Mouse (Mus musculus): Measurements from ENCODE around the gene Bud13. TPM values are rescaled to one million over a fixed set of nuclear protein-coding genes. Genes with fewer than 3 reads are reported as not detected.
"Not testable (repeated sequence)": the region's sequence is repeated elsewhere in the genome, so short reads cannot be mapped to it uniquely, and the experiment has no call there.

Gene Bud13
- total RNA-seq, 2 experiments from 2014 or later = 7.4 to 7.7 TPM

- DNase-seq = peak; percentile 87 to 90
- intact Hi-C loops (cut with DNase I) = loop anchor here (5.0 kb wide), 1 partner anchor 366 kb away; the partner anchor contains the start of genes Pcsk7 and Rnf214
Observed at GRCm38 (mm10) chr9:46272677-46273454, 9.9 kb upstream of the Bud13 start, which contains the start of gene Zpr1. Gene Zpr1 (plus strand): TSS chr9:46273064.

GRCm38 (mm10) chr9:46274494-46274893 is 8.3 kb upstream of the Bud13 start:
- intact Hi-C loops (cut with DNase I) = loop anchor here (5.0 kb wide), 1 partner anchor 367 kb away; the partner anchor contains the start of genes Pcsk7 and Rnf214
- DNase-seq = no peak

- intact Hi-C loops (cut with DNase I) = no loop called here
- no peak for DNase-seq
Observed at GRCm38 (mm10) chr9:46298381-46298780, 15.6 kb downstream of the Bud13 start.

GRCm38 (mm10) chr9:46302142-46302541 is 19.3 kb downstream of the Bud13 start:
- intact Hi-C loops (cut with DNase I) = no loop called here

GRCm38 (mm10) chr9:46309121-46309520 is 26.3 kb downstream of the Bud13 start:
- DNase-seq = peak in 1 of 2 experiments; percentile 7
- intact Hi-C loops (cut with DNase I) = no loop called here

More at GRCm38 (mm10) chr9:46302142-46302541, 19.3 kb downstream of the Bud13 start:
- peak; percentile 41 to 71 for DNase-seq

- DNase-seq = peak; percentile 67 to 78
- intact Hi-C loops (cut with DNase I) = loop anchor here (10.0 kb wide), 1 partner anchor 310 kb away; no protein-coding TSS in a partner anchor
Observed at GRCm38 (mm10) chr9:46314507-46314906, 31.7 kb downstream of the Bud13 start.

GRCm38 (mm10) chr9:46314921-46315320 is 32.1 kb downstream of the Bud13 start:
- intact Hi-C loops (cut with DNase I) = loop anchor here (10.0 kb wide), 1 partner anchor 310 kb away; no protein-coding TSS in a partner anchor
- DNase-seq = no peak

- intact Hi-C loops (cut with DNase I) = loop anchor here (10.0 kb wide), 1 partner anchor 311 kb away; no protein-coding TSS in a partner anchor
- no peak for DNase-seq
Observed at GRCm38 (mm10) chr9:46315807-46316365, 33.1 kb downstream of the Bud13 start.

- no peak for DNase-seq
- intact Hi-C loops (cut with DNase I) = loop anchor here (10.0 kb wide), 1 partner anchor 312 kb away; no protein-coding TSS in a partner anchor
Observed at GRCm38 (mm10) chr9:46316388-46316787, 33.6 kb downstream of the Bud13 start.

- intact Hi-C loops (cut with DNase I) = loop anchor here (10.0 kb wide), 1 partner anchor 312 kb away; no protein-coding TSS in a partner anchor
Observed at GRCm38 (mm10) chr9:46316909-46317308, 34.1 kb downstream of the Bud13 start.

GRCm38 (mm10) chr9:46317957-46318356 is 35.1 kb downstream of the Bud13 start:
- DNase-seq = no peak
- intact Hi-C loops (cut with DNase I) = loop anchor here (10.0 kb wide), 1 partner anchor 313 kb away; no protein-coding TSS in a partner anchor

More at GRCm38 (mm10) chr9:46316909-46317308, 34.1 kb downstream of the Bud13 start:
- no peak for DNase-seq

- DNase-seq = not testable (repeated sequence)
- intact Hi-C loops (cut with DNase I) = loop anchor here (10.0 kb wide), 1 partner anchor 315 kb away; no protein-coding TSS in a partner anchor
Observed at GRCm38 (mm10) chr9:46319886-46320285, 37.1 kb downstream of the Bud13 start, which contains the start of gene 4931429L15Rik. Gene 4931429L15Rik (minus strand): TSS chr9:46319986.

GRCm38 (mm10) chr9:46320461-46320860 is 37.7 kb downstream of the Bud13 start:
- intact Hi-C loops (cut with DNase I) = no loop called here
- DNase-seq = no peak

- intact Hi-C loops (cut with DNase I) = no loop called here
- no peak for DNase-seq
Observed at GRCm38 (mm10) chr9:46326694-46327405, 44.0 kb downstream of the Bud13 start.

- DNase-seq = peak in 1 of 2 experiments; percentile 9
- intact Hi-C loops (cut with DNase I) = no loop called here
Observed at GRCm38 (mm10) chr9:46327706-46328571, 45.1 kb downstream of the Bud13 start.

- DNase-seq = peak; percentile 13 to 33
- intact Hi-C loops (cut with DNase I) = no loop called here
Observed at GRCm38 (mm10) chr9:46328572-46329249, 45.9 kb downstream of the Bud13 start.

GRCm38 (mm10) chr9:46329250-46329648 is 46.4 kb downstream of the Bud13 start:
- intact Hi-C loops (cut with DNase I) = no loop called here
- peak in 1 of 2 experiments; percentile 26 for DNase-seq

- no peak for DNase-seq
- intact Hi-C loops (cut with DNase I) = no loop called here
Observed at GRCm38 (mm10) chr9:46329801-46330585, 47.2 kb downstream of the Bud13 start.
